Comparison of ENCODE assay signal across 18 mouse cellular contexts in genomic region chr13:76591189-76591588, GRCm38 (mm10).
"Had no signal": no experiment of that assay in that cellular context is flagged by ENCODE, and none has a peak within 500 bp of the region (broad histone marks: within the 10 kb centered on the region; RNA-seq: fewer than 3 reads in every experiment).

No protein-coding gene starts in this region.

- H3K36me3 ChIP-seq: limb, embryonic 12.5 days; limb, embryonic 15.5 days; midbrain, embryonic 12.5 days; midbrain, embryonic 15.5 days; neural tube, embryonic 13.5 days had no signal

- H3K4me2 ChIP-seq: limb, embryonic 12.5 days; limb, embryonic 15.5 days; liver, embryonic 11.5 days; midbrain, embryonic 12.5 days; midbrain, embryonic 15.5 days; neural tube, embryonic 13.5 days had no signal

- H3K27ac ChIP-seq: limb, embryonic 12.5 days; limb, embryonic 15.5 days; liver, embryonic 14.5 days; midbrain, embryonic 12.5 days; midbrain, embryonic 15.5 days; neural tube, embryonic 13.5 days had no signal

- H3K9me3 ChIP-seq: limb, embryonic 12.5 days; limb, embryonic 15.5 days; midbrain, embryonic 12.5 days; midbrain, embryonic 15.5 days; neural tube, embryonic 13.5 days had no signal

- DNase-seq: kidney, adult 2 months; kidney, postnatal 10 days; kidney, postnatal 36 days; left cerebral cortex, postnatal 4 days; liver, postnatal 0 days; lung, postnatal 10 days; retina, postnatal 1 day; right cerebral cortex, postnatal 25 days; thymus, adult 18-20 months; thymus, postnatal 36 days had no signal

- H3K4me1 ChIP-seq: limb, embryonic 12.5 days; limb, embryonic 15.5 days; midbrain, embryonic 12.5 days; midbrain, embryonic 15.5 days; neural tube, embryonic 13.5 days had no signal

- ATAC-seq: intestine, postnatal 0 days had no signal

- H3K9ac ChIP-seq: limb, embryonic 12.5 days; limb, embryonic 15.5 days; liver, embryonic 14.5 days; liver, postnatal 0 days; midbrain, embryonic 12.5 days; midbrain, embryonic 15.5 days; neural tube, embryonic 13.5 days had no signal

- H3K27me3 ChIP-seq: limb, embryonic 12.5 days; limb, embryonic 15.5 days; midbrain, embryonic 12.5 days; midbrain, embryonic 15.5 days; neural tube, embryonic 13.5 days had no signal

- H3K4me3 ChIP-seq: limb, embryonic 12.5 days; limb, embryonic 15.5 days; midbrain, embryonic 12.5 days; midbrain, embryonic 15.5 days; neural tube, embryonic 13.5 days had no signal
